Mouse (Mus musculus) embryonic facial prominence, embryonic 15.5 days (tissue): ENCODE measurements around the gene Csnk1d. TPM values are rescaled to one million over a fixed set of nuclear protein-coding genes. Genes with fewer than 3 reads are reported as not detected.

Experiments used
- ATAC-seq: fragments of 200-750 bp; cut with Nextera tagmentation; 2 replicates; pipeline ENCODE4 v1.8.0; 2017; ENCODE audit warnings: low read depth, moderate TSS enrichment; ENCODE audit not compliant: insufficient number of reproducible peaks, low FRiP score, low TSS enrichment
- H3K27ac ChIP-seq: fragments of 300-500 bp; sonication (generic); replicated peaks from 2 replicates; pipeline ENCODE4 v1.5.1; 2015; ENCODE audit warnings: mild to moderate bottlenecking, inconsistent platforms
- H3K27me3 ChIP-seq: fragments of 300-500 bp; sonication (generic); 2 replicates; pipeline ENCODE4 v1.6.1; 2015; ENCODE audit warnings: inconsistent platforms
- H3K36me3 ChIP-seq: fragments of 300-500 bp; sonication (generic); 2 replicates; pipeline ENCODE4 v1.6.1; 2015; ENCODE audit warnings: mild to moderate bottlenecking, inconsistent platforms
- H3K4me1 ChIP-seq: fragments of 300-500 bp; sonication (generic); 2 replicates; pipeline ENCODE4 v1.6.1; 2015; ENCODE audit warnings: inconsistent platforms
- H3K4me2 ChIP-seq: fragments of 300-500 bp; sonication (generic); replicated peaks from 2 replicates; pipeline ENCODE4 v1.6.1; 2015; ENCODE audit warnings: mild to moderate bottlenecking, inconsistent platforms
- H3K4me3 ChIP-seq: fragments of 300-500 bp; sonication (generic); replicated peaks from 2 replicates; pipeline ENCODE4 v1.5.1; 2015; ENCODE audit warnings: mild to moderate bottlenecking, inconsistent platforms
- H3K9ac ChIP-seq: fragments of 300-500 bp; sonication (generic); 2 replicates; pipeline ENCODE4 v1.6.1; 2015; ENCODE audit warnings: inconsistent platforms
- H3K9me3 ChIP-seq: fragments of 300-500 bp; sonication (generic); replicated peaks from 2 replicates; pipeline ENCODE4 v1.6.1; 2016; ENCODE audit warnings: inconsistent platforms
- WGBS: fragments of 180-500 bp; shearing (Covaris S2); methylation state at CpG from one replicate; pipeline ENCODE4 v1.1.7; 2015; 5-methylcytosine and 5-hydroxymethylcytosine counted together
- polyA plus RNA-seq: library from polyadenylated mRNA; unstranded; fragments of >200 nt; fragmentation: Nextera tagmentation; extraction: Ambion mirVana; gene quantifications from 2 replicates; pipeline ENCODE4 v1.2.1, GENCODE M21; 2015

Gene Csnk1d
- polyA plus RNA-seq, 1 experiment from 2014 or later, result 125 TPM

DNA sequence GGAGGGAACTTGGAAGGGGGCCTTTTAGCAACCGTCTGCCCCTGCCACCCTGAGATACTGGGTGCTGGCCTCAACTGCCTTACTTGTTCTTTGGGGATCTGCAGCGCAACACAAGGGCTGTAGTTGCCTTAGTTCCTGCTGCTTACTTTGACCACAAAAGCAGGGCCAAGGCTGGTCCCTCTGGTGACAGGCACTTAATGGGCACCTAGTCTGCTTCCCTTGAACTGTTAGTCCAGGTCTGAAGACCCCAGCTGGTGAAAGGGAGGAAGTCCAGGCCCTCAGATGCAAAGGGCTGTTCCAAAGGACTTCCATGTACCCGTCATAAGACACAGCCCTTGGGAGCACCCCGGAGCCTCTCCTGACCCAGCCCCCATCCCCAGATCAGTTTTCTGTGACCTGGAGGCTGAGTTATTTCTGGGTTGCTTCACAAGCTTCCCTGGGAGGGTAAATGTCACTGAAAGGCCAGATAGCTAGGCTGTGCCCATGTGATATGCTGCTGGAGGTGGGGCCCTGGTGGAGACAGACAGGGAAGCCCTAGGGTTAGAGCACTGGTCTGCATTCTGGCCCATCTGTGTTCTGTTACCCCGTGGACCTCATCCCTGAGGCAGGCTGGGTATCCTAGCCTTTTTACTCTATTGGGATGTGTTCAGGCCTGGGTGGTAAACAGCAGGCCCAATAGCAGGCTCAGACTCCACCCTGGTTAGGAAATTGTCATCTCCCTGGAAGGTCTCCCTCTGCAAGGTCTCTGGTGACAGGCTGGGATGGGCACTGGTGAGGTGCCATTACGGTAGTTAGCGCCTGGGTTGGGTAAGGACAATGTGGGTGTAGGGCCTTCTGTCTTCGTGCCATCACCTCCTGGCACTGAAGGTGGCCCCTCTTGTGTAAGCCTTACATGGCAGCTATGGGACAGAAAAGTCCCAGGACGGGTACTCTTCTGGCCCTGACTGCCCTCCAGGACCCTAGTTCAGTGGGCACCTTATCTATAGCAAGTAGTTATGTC, 39.1 kb downstream of the Csnk1d start:
- H3K4me1 ChIP-seq, result peaks cover 48% of the 10 kb centered on the region
- H3K4me3 ChIP-seq, result peak overlapping the region; percentile 58
- H3K9me3 ChIP-seq, result no peaks in the 10 kb centered on the region
- ATAC-seq, result no peak
- 73% methylated on average over 9 of the region's 9 CpGs for WGBS
- peaks cover 22% of the 10 kb centered on the region for H3K36me3 ChIP-seq
- H3K4me2 ChIP-seq, result peak overlapping the region; percentile 79; the same call in 1 of the 2 replicates
- H3K27me3 ChIP-seq, result 0 out of 2 replicates have a peak, but pooled peaks cover 7% of the 10 kb centered on the region
- no peak overlapping the region for H3K9ac ChIP-seq
- H3K27ac ChIP-seq, result no peak overlapping the region

DNA sequence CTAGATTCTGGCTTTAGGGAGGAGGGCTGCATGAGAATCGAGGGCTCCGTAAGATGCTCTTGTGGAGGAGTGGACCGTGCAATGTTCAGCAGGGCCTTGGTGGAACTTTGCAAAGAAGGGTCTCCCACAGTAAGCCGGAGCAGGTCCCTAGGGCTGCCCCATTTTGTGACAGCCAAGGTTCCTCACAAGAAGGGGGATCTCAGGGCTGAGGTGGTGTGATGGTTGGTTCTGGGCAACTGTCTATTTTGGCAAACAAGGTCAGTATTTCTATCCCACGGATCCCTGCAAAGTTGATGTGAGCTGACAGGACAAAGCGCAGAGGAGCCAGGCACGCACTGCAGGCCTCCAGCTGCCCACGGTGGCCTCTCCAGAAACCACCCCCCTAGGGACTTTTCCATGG, 39.9 kb downstream of the Csnk1d start:
- Histone ChIP-seq H3K9ac (no peak overlapping the region), H3K4me1 (peaks cover 48% of the 10 kb centered on the region), H3K36me3 (peaks cover 14% of the 10 kb centered on the region), H3K27ac (peak overlapping the region; percentile 71), H3K27me3 (0 out of 2 replicates have a peak, but pooled peaks cover 7% of the 10 kb centered on the region), H3K4me3 (peak overlapping the region; percentile 58), H3K9me3 (no peaks in the 10 kb centered on the region), H3K4me2 (peak overlapping the region; percentile 79)
- WGBS, result 19% methylated on average over 8 of the region's 8 CpGs
- ATAC-seq, result no peak

- Histone ChIP-seq H3K9ac (peak overlapping the region; percentile 3), H3K36me3 (peaks cover 7% of the 10 kb centered on the region), H3K4me2 (peak overlapping the region; percentile 79), H3K4me3 (peak overlapping the region; percentile 58), H3K9me3 (no peaks in the 10 kb centered on the region), H3K27me3 (0 out of 2 replicates have a peak, but pooled peaks cover 7% of the 10 kb centered on the region), H3K27ac (peak overlapping the region; percentile 71), H3K4me1 (peaks cover 48% of the 10 kb centered on the region)
- ATAC-seq, result peak; percentile 80
- WGBS, result 3% methylated on average over 39 of the region's 39 CpGs
Observed at GRCm38 (mm10) chr11:120950281-120951202, 40.6 kb downstream of the Csnk1d start.

- Histone ChIP-seq H3K27ac (no peak overlapping the region), H3K4me2 (peak overlapping the region; percentile 79), H3K9me3 (no peaks in the 10 kb centered on the region), H3K27me3 (0 out of 2 replicates have a peak, but pooled peaks cover 7% of the 10 kb centered on the region), H3K4me3 (peak overlapping the region; percentile 58), H3K4me1 (peaks cover 47% of the 10 kb centered on the region), H3K36me3 (peaks cover under 1% of the 10 kb centered on the region; the same call in 1 of the 2 replicates), H3K9ac (no peak overlapping the region; the same call in 1 of the 2 replicates)
- 15% methylated on average over 10 of the region's 10 CpGs for WGBS
- no peak for ATAC-seq
Observed at GRCm38 (mm10) chr11:120949863-120950262, 41.3 kb downstream of the Csnk1d start.

- Histone ChIP-seq H3K4me1 (peaks cover 46% of the 10 kb centered on the region), H3K4me2 (peak overlapping the region; percentile 79), H3K27me3 (0 out of 2 replicates have a peak, but pooled peaks cover 7% of the 10 kb centered on the region), H3K9ac (peak overlapping the region; percentile 18), H3K36me3 (no peaks in the 10 kb centered on the region), H3K9me3 (no peaks in the 10 kb centered on the region), H3K27ac (peak overlapping the region; percentile 40; the same call in 1 of the 2 replicates), H3K4me3 (peak overlapping the region; percentile 58)
- 2% methylated on average over 75 of the region's 75 CpGs for WGBS
- no peak for ATAC-seq
Observed at GRCm38 (mm10) chr11:120948861-120949851, 42.0 kb downstream of the Csnk1d start.

GRCm38 (mm10) chr11:120948328-120948727, 42.8 kb downstream of the Csnk1d start, which contains the start of gene Slc16a3:
Gene Slc16a3, plus strand, starts transcription at chr11:120948480.
- 20% methylated on average over 12 of the region's 12 CpGs for WGBS
- ATAC-seq, result no peak
- peaks cover 13% of the 10 kb centered on the region; the same call in 1 of the 2 replicates for H3K27me3 ChIP-seq
- no peaks in the 10 kb centered on the region for H3K36me3 ChIP-seq
- H3K27ac ChIP-seq, result peak within 1 kb of the TSS; percentile 40; the same call in 1 of the 2 replicates
- H3K4me3 ChIP-seq, result peak within 1 kb of the TSS; percentile 58
- no peaks in the 10 kb centered on the region for H3K9me3 ChIP-seq
- H3K4me1 ChIP-seq, result peaks cover 46% of the 10 kb centered on the region
- H3K9ac ChIP-seq, result peak within 1 kb of the TSS; percentile 18
- H3K4me2 ChIP-seq, result peak within 1 kb of the TSS; percentile 79

GRCm38 (mm10) chr11:120945926-120946325, 45.2 kb downstream of the Csnk1d start:
- H3K27ac ChIP-seq, result no peak overlapping the region
- no peaks in the 10 kb centered on the region for H3K9me3 ChIP-seq
- H3K36me3 ChIP-seq, result no peaks in the 10 kb centered on the region
- 80% methylated on average over 5 of the region's 5 CpGs for WGBS
- ATAC-seq, result no peak
- no peak overlapping the region for H3K4me2 ChIP-seq
- H3K4me3 ChIP-seq, result no peak overlapping the region
- H3K9ac ChIP-seq, result no peak overlapping the region
- H3K4me1 ChIP-seq, result peaks cover 27% of the 10 kb centered on the region
- H3K27me3 ChIP-seq, result peaks cover 14% of the 10 kb centered on the region; the same call in 1 of the 2 replicates

DNA sequence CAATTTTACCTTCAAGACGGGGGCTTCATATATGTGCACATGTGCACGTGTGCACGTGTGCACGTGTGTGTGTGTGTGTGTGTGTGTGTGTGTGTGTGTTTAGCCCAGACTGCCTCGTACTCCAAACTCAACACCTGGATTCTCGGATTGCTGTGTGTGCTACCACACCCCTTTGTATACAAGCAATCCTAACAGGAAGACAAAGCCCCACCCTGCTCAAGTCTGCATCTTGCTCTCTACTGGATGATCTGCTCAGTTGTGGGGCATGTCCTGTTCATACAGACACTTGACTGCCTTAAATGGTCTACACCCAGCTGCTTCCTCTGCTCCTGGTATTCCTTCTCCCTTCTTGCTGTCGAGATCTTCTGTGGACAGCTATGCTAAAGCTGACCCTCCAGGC, 45.9 kb downstream of the Csnk1d start:
- Histone ChIP-seq H3K4me2 (no peak overlapping the region), H3K27me3 (peaks cover 14% of the 10 kb centered on the region; the same call in 1 of the 2 replicates), H3K4me3 (no peak overlapping the region), H3K36me3 (no peaks in the 10 kb centered on the region), H3K9me3 (no peaks in the 10 kb centered on the region), H3K9ac (no peak overlapping the region), H3K27ac (no peak overlapping the region), H3K4me1 (peaks cover 21% of the 10 kb centered on the region)
- WGBS, result 80% methylated on average over 7 of the region's 7 CpGs
- ATAC-seq, result no peak

DNA sequence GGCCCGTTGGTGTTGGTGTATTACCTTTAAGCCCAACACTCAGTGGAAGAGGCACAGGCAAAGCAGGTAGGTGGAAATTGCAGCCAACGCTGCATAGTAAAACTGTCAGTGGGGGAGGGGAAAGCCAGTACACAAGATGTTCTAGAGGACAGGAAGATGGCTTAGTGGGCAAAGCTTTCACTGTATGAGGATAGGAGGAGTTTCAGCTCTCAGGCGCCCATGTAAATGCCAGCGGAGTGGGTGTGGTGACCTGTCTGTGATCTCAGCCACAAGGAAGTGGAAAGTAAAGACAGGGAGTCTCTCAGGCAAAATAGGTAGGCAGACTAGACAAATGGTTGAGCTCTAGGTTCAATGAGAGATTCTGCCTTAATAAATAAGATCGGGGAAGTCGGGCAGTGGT, 50.2 kb downstream of the Csnk1d start:
- no peaks in the 10 kb centered on the region for H3K4me1 ChIP-seq
- H3K9ac ChIP-seq, result no peak overlapping the region
- no peak for ATAC-seq
- H3K36me3 ChIP-seq, result no peaks in the 10 kb centered on the region
- H3K4me2 ChIP-seq, result no peak overlapping the region
- no peak overlapping the region for H3K27ac ChIP-seq
- 86% methylated on average over 6 of the region's 6 CpGs for WGBS
- no peaks in the 10 kb centered on the region for H3K9me3 ChIP-seq
- H3K4me3 ChIP-seq, result no peak overlapping the region
- H3K27me3 ChIP-seq, result peaks cover 7% of the 10 kb centered on the region; the same call in 1 of the 2 replicates
